27 mouse cellular contexts compared by ENCODE assay signal in the genomic region with DNA sequence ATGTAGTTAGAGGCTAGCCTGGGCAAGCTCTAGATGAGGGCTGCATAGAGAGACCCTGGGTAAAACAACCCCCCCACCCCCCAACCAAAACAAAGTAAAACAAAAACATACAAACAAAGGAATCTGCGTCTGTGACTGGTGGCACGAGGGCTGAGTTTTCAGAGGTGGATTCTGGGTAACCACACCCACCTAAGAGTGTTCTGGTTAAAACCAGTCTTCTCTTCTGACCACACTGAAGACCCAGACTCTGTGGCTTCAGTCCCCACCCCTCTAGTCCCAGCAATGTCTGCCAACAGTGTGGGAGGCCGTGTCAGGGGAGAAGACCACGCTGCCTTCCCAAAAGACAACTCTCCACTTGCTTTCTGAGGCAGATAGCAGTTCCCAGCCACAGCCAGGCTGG.
"Had no signal": no experiment of that assay in that cellular context is flagged by ENCODE, and none has a peak within 500 bp of the region (broad histone marks: within the 10 kb centered on the region; RNA-seq: fewer than 3 reads in every experiment).

No protein-coding gene starts in this region.

- H3K4me3 ChIP-seq: heart, adult 2 months; heart, embryonic 13.5 days; heart, embryonic 15.5 days; hindbrain, embryonic 10.5 days; hindbrain, embryonic 12.5 days; intestine, embryonic 15.5 days; left cerebral cortex, adult 2 months; limb, embryonic 13.5 days; limb, embryonic 15.5 days; liver, embryonic 12.5 days had no signal

- H3K27ac ChIP-seq: heart, adult 2 months; heart, embryonic 13.5 days; heart, embryonic 15.5 days; hindbrain, embryonic 10.5 days; hindbrain, embryonic 12.5 days; hindbrain, embryonic 14.5 days; intestine, embryonic 15.5 days; left cerebral cortex, adult 2 months; limb, embryonic 13.5 days; limb, embryonic 15.5 days; liver, embryonic 12.5 days; liver, embryonic 14.5 days had no signal

- H3K36me3 ChIP-seq: heart, embryonic 13.5 days; heart, embryonic 15.5 days; hindbrain, embryonic 10.5 days; hindbrain, embryonic 12.5 days; intestine, embryonic 15.5 days; limb, embryonic 13.5 days; limb, embryonic 15.5 days; liver, embryonic 12.5 days had no signal

- DNase-seq: gastrocnemius, postnatal 14 days; gastrocnemius, postnatal 36 days; heart, adult 11 months; heart, adult 2 months; heart, postnatal 14 days; heart, postnatal 4 days; kidney, adult 18-20 months; kidney, adult 8-10 months; kidney, postnatal 10 days; kidney, postnatal 25 days; kidney, postnatal 4 days; lung, adult 18-20 months had no signal

- ATAC-seq: hindbrain, embryonic 16.5 days; inflammation-experienced regulatory T-cells, adult 6 months; intestine, embryonic 15.5 days; intestine, postnatal 0 days; liver, embryonic 12.5 days had no signal

- H3K27me3 ChIP-seq: intestine, embryonic 15.5 days; limb, embryonic 13.5 days; limb, embryonic 15.5 days; liver, embryonic 12.5 days had no signal

- H3K4me2 ChIP-seq: heart, embryonic 11.5 days; heart, embryonic 13.5 days; heart, embryonic 15.5 days; hindbrain, embryonic 12.5 days; hindbrain, embryonic 14.5 days; intestine, embryonic 15.5 days; limb, embryonic 13.5 days; limb, embryonic 15.5 days; liver, embryonic 12.5 days had no signal

- H3K9ac ChIP-seq: heart, embryonic 13.5 days; heart, embryonic 15.5 days; hindbrain, embryonic 12.5 days; hindbrain, embryonic 14.5 days; intestine, embryonic 15.5 days; limb, embryonic 13.5 days; limb, embryonic 15.5 days; liver, embryonic 12.5 days; liver, embryonic 14.5 days had no signal

- H3K9me3 ChIP-seq: heart, embryonic 13.5 days; heart, embryonic 15.5 days; hindbrain, embryonic 12.5 days; intestine, embryonic 15.5 days; limb, embryonic 13.5 days; limb, embryonic 15.5 days; liver, embryonic 12.5 days had no signal
